Mouse (Mus musculus) c-Kit-positive CD71-negative TER-119-negative erythroid progenitor cells, embryonic 14.5 days (primary cell): ENCODE measurements at regions not wholly inside any gene's neighbourhood (a gene's known extent, or its start where the extent isn't known, plus 50 kb on each side); places are given as distances from the start of the nearest gene placed in this dataset.

Experiments used
- DNase-seq: peaks from one replicate; pipeline ENCODE4 v3.0.0-alpha.2; 2013; ENCODE audit warnings: low read depth

DNA sequence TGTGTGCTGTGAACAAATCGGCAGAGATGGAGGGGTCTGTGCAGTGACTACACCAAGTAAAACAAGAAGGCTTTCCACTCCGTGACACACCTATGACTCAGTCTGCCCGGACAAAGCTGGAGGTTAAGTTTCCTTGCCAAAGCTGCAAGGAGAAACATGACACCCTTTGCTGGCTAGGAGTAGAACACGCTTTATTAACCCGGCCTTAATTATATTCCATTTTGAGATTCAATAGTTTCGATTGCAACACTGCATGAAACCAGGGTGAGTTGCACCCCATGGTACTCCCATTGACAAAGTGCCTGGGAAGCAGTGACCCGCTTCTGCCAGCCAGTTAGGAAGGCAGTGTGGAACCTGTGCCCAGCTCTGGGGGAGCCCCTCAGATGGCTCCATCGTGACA, 256.2 kb upstream of the Gm26657 start:
- DNase-seq, result no peak

DNA sequence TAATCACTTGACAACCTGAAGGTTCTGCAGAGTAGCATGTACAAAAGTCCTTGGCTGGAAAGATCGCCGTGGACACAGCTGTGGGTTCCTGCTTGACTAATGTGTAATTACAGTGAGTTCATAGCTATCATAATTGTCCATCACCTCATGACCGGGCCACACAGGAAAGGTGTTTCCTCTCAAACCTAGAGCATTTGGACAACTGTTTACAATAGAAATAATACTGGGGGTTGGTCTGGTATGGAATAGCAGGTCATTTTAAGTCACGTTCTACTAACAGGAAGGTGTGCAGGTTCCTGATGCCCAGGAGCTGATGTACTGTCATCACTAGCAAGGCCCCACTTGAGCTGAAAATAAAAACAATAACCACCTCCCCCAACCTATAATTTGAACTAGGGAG, 283.1 kb upstream of the Gm26657 start:
- DNase-seq, result no peak

DNA sequence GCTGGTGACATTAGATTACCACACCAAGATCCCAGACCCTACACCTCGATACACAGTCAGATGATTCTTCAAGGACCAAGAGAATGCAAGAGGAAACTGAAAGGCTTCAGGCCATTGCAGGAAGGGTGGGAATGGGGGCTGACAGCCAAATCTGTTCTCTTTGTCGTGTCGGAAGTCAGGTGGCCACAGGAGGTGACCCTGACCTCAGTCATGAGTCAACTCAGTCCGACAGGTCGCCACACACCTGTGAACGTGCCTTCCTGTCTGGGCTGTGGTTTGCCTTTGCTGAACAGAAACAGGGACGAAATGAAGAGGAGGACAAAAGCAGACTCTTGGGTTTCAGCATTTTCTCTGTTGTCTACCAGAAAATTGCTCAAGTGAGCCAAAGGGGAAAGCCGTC, 318.3 kb upstream of the Gm26657 start:
- no peak for DNase-seq

DNA sequence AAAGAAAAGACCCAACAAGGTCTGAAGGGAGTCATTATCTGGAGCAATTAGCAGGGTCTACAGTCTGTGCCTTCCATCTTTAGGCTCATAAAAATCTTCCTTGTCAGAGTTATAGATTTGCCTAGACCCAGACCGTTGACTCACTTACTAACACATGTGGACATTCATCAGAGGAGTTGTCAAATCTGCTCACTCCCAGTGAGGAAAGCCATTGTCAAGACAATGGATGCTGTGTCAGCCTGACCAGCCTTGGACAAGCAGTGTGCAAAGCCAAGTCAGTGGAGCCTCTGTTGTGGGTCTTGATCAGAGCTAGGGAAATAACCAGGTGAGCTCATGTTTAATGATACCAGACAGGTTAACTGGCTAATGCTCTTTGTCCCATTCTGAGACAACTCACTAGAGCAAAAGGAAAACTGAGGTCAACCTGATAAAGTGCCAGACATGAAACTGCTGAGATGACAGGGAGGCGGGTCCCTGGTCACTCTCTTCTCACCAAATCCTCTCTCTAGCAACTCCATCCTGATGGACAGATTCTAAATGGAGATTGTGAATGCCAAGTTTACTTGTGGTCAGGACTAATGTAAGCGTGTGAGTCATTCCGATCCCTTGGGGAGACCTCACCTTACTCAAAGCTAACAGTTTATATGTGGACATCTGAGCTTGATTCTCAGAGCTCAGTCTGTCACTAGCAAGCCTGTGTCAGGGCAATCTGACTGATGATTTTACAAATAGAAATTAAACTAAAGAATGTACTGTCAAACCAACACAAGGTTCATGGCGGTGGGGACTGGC, 320.6 kb upstream of the Gm26657 start:
- DNase-seq, result no peak

DNA sequence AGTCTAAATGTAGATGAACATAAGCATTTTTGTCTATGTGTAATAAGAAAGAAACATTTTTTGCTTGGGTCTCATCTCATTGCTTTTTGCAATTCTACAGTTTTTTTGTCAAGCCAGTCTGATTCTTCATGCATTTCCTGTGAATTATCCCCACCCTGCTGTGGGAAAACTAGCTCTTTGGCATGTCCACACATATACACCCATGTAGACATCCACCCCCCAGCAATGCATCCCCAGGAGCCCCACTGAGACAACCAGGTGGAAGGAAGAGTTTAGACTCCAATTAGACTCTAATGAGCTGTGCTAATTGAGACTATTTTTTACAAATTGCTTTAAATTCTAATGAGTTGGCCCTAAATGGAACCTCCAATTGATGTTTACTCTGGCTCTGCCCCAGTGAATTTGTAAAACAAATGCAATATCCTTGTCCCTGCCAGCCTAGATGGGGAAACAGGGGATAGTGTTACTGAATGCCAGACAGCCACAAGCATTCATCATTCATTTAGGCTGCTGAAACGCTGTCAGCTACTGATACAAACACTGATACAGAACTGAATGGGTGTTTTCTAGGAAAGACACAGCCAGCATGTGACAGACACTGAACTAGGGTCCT, 328.7 kb upstream of the Gm26657 start:
- no peak for DNase-seq

DNA sequence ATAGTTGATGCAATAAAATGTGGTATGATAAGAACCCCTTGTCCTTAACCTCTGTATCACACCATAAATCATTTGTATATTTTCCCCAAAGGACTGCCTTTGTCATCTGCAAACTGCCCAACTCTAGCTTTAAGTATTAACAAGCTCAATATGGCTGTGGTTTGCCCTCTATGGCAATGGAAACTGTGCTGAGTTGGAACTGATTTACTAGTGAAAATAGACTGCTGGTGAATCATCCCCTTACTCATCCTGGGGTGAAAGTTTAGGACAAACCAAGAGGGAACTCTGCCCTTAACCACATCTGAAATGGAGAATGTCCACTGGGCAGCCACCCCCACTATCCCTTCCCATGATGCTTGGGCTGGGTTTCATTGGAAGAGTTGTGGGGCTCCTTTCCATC, 346.1 kb upstream of the Gm26657 start:
- no peak for DNase-seq

DNA sequence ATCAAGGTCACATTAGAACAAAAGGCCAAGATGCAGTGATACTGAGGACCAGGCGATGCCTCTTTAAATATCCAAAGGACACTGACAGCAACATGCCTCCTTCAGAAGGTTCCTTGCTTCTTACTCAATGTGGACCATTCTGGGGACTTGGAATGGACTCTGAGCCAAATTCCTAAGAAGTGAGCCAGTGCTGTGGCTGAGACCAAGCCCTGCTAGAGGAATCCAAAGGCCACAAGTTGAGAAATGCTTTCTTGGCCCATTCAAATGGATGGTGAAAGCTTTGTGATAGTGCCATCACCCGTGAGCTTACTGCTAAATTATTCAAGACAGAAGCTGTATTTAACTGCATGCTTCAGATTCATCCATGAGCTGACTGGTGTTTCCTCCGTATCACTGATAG, 352.8 kb upstream of the Gm26657 start:
- no peak for DNase-seq

DNA sequence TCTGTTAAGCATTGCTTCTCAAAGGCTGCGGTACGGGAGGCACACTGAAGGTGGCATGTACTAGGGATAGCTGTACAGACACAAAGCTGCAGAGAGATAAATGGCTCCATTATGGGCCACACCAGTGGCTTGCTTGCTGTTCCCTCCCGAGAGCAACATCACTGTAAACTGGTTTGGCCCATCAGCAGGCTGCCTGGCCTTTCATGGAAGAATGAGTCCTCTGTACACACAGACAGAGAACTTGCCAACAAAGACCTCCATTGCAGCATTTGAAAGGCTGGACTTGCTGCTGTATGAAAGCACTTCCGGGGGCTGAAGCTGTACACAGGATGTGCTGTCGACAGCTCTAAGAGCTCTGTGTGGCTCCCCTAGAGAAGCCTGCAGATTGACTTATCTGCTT, 364.1 kb upstream of the Gm26657 start:
- DNase-seq, result no peak

DNA sequence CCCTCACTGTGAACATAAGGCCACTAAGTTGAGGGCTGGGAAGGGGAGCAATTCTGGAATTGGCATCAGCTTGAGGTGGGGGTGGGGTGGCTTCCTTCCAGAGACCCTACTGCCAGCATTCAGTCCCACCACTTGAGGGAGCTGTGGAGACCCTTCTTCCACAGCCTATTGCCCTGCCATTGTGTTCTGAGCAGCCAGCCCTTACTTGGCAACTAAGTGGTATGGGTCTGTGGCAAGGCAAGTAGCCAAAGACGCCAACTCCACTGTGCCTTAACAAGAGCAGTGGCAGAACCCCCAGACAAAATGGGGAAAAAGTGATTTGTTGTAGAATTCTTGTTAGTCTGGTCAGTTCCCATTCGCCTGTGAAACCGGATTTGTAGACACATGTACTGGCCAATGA, 365.4 kb upstream of the Gm26657 start:
- no peak for DNase-seq

DNA sequence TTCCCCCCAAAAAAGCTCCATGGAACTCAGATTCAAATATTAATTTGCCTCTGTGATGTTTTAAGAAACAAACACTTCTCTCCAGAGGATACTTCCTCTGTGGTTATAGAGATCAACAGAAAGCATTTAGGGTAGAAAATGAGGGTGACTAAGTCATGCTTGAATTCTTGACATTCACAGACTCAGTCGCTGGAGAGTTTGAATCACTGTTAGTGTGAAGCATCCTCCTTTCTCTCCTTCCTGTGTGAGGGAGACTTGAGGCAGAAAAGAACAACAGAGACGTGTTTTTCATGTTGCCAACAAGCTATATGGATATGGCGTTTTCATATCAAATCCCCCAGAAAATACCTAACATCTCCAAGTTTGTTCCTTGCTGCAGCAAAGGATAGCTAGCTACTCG, 366.1 kb upstream of the Gm26657 start:
- no peak for DNase-seq

DNA sequence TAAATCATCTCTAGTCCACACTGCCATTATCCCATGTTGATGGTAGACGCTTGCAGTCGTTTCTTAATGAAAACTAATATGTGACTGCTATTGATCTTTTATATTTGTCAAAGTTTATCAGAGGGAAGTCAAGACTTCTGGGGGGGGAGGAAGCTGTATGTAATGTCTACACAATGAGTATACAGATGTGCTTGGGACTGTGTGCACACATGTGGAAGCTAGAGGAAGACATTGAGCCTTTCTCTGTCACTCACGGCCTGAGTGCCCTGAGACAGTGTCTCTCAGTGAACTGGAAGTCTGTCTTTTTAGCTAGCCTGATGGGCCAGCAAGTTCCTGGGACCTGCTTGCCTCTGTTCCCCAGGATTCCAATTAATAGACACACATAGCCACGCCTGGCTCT, 366.7 kb upstream of the Gm26657 start:
- no peak for DNase-seq

DNA sequence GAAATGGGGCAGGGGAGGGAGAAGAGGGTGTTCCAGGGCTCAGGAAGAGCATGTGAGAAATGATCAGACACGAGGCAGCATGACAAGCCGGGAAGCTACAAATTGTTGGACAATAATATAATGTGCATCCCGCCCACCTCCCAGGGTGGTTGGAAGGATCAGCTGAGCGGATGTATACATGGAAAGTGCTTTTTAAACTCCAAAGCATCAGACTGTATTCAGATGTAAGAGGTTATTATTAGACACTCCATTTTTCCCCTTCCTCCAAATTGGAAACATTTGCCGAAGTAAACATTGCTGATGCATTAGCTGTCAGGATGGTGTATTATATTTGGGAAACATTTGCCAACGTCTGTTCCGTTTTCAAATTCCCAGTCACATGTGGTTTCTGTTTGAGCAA, 367.2 kb upstream of the Gm26657 start:
- DNase-seq, result no peak

DNA sequence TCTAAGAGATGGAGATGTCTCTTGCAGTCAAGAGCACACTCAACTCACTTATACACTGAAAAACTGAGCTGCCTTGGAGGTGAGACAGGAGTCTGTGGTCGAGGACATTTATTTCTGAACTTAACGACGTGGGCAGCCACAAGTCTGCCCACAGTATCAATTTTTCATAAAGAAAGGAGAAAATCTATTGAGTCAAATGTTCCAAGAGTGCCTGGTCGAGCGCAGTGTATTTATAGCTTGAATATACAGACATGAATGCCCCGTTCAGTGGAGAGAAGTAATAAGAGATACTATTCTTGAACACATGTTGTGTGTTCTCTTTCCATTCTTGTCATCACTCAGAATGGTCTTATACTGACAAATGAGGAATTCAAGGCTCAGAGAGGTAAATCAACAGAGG, 375.3 kb upstream of the Gm26657 start:
- DNase-seq, result no peak

DNA sequence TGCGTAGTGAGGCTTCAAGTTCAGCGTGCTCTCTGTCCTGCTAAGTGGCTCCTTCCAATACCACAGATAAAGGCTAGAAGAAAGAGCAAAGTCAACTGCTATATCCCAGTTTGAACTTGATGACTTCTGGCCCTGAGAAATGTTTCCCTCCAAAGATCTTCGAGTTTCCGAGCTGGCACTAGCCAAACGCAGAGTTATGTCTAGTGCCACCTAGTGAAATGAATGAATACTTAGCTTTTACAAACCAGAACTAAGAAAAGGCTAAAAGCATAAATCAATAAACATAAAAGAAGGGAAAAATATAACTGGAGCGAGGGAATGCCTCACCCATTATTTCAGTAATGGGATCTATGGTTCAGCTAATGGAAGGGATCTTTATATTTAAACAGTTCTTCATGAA, 377.7 kb upstream of the Gm26657 start:
- DNase-seq, result no peak

DNA sequence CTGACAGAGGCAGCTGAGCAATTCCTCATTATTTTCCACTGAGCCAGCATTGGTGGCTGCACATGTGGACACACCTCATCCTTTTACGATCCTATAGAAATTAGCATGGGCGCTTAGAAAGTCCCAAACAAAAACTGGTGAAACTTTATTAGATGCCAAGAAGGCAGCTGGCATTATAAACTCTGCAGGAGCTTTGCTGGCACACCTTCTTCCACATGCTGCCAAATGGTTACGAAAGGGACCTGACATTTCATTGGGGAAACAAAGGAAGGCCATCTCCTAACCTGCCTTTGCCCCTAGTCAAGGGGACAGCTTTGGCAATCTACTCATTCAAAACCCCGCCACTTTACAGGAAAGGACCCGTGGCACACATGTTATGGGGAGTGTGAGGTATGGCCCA, 390.7 kb upstream of the Gm26657 start:
- no peak for DNase-seq

DNA sequence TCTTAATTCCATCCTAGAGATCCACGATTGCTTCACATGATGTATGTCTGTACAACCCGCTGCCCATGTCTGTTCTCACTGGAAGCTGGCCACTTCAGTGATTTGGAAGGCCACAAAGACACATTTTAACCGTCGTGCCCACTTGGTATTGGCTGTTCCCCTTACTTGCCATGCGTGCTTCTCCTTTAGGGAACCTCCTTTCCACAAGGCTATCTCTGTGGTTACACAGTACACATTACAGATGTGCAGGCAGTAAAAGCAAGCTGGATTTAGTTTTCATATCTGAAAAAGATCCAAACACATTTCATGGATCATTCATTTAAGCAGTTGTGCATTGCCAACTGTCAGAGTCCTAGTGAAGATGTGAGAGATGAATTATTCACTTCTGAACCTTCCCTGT, 414.7 kb upstream of the Gm26657 start:
- DNase-seq, result no peak

DNA sequence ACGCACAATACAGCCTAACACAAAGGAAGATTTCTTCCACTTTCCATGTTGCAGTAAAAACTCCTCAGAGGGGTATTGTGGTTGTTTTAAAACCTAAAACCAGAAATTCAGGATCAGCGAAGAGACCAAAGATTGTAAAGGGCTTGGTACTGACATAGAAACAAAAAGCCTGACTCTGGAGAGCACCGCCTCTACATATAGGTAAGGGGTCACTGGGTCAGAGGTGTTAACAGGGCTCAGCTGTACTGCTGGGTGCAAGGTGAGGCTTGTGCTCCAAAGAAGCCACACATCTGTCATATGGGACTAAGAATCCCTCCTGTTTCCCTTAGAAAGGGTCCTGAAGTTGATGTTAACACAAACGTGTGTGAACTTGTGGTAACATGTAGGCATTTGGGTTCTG, 420.7 kb upstream of the Gm26657 start:
- no peak for DNase-seq

DNA sequence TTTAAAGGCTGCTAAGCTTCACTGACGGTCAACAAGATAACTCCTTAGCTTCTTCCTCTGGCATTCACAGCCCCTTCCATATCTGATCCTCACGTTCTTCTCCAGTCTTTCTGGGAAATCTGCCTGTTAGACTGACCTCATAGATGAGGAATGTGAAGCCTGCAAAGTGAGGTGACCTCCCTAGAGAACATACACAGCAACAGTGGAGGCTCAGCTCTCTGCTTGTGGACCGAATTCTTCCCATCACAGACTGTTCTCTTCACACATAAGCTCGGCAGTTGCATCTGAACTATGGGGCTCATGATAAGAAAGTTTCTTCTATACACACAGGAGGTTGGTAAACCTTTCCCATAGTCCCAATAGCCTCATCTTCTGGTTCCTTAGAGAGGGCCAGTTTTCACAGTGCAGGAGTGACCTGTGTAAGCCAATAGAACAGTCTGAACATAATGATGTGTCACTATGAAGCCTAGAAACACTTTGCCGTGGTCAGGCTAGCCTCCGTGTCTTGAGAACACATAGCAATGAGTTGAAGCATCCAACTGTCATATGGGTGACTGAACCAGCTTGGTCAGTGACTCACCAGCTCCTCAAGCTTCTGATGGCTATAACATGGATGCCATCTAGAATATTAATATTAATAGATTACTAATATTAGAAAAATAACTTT, 434.1 kb upstream of the Gm26657 start:
- DNase-seq, result no peak

DNA sequence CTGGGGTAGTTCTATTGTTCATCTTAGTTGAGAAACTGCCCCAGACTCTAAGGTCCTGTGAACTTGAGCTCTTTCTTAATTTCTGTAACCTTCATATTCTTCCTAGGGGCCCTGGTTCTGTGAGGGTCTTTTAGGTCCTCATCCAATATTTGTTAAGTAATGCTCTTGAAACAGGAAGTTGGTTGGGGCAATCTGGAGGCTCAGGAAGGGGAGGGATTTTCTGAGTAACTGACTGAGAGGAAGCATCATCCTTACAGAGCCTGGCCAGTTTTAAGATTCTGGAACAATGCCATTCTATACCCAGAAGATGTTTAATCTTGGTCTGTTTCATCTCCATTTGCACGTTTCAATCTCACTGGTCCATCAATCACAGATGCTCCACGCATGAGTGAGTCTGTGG, 435.6 kb upstream of the Gm26657 start:
- no peak for DNase-seq

DNA sequence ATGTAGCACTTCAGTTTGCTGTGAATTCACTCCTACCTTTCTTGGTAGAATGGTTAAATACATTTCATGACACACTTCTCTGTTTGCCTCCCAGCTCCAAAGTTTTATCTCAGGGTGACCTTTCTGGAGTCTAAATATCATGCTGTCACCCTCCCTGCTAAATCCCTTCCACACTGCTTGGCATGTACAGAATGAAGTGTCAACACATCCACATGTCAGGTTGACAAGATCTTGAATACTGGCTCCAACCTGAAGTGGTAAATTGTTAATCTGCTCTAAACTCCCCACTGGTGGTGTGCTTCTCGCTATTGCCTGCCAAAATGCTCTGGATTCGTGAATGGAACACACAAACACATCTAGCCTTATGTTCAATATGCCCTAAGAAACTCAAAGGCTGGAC, 451.9 kb upstream of the Gm26657 start:
- no peak for DNase-seq

DNA sequence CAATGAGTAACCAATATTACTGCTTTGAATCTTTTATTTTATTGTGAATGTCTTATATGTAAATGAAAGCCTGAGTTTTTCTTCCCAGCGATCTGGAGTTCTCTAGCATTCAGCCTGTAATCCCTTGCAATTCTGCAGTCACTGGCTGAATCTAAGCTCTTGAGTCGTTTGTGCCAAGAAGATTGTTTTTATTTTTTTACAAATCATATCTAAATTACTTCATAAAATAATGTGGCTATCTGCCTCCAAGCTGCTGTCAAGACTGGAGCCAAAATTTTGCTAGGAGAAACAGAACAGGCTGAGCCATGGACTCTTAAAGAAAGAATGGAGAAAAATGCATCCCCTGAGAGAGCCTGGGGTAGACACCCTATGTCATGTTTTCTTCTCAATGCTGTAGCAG, 455.4 kb upstream of the Gm26657 start:
- DNase-seq, result no peak

DNA sequence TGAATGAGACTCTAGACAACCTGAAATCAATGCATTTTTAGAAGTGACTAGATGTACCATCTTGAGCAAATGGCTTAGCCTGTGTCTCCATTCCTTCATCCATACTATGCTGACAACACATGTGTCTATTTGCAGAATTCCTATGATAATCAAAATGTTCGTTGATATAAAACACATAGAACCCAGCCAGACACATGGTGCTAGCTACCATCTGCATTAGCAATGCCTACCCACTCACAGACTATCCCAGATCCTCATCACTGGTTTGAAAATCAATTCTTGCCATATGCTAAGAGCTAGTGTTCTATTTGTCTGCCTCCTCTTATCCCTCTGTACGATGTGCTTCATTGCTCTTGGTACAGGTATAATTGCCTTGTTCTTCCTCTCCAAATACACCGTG, 464.0 kb upstream of the Gm26657 start:
- DNase-seq, result no peak

DNA sequence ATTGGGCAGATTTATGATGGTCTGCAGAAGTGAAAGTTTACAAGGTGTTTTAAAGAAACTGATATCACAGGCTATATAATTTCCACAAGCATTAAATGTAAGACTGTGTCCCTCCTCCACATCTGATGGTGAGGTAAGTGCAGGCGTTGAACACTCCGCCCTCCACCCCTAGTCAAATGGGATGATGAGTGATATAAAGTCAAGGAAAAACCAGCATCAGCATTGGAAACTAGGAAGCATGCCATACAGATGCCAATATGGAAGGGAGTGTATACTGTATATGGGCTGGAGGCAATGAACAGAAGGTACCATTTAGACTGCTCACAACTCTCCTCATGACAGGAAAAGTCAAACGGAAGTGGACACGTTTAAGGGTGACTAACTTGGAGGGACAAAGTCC, 468.5 kb upstream of the Gm26657 start:
- DNase-seq, result no peak

DNA sequence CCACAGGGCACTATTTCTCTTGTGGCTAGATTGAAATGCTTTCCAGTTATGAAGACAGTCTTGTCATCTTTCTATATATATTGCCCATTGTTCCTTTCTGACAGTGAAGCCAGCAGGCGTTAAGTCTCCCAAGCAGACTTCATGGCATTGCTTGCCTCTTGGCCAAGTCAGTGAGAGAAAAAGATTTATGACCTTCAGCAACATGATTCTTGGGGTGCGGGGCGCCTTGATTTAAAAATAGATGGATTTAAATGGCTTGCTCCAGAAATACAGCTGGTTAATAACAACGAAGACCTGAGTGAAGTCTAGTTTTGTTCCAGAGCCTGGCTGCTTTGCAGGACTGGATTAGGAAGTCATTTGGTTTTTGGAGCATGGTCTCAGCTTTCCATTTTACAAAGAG, 475.2 kb upstream of the Gm26657 start:
- DNase-seq, result no peak
